17 mouse cellular contexts compared by ENCODE assay signal in the genomic region with DNA sequence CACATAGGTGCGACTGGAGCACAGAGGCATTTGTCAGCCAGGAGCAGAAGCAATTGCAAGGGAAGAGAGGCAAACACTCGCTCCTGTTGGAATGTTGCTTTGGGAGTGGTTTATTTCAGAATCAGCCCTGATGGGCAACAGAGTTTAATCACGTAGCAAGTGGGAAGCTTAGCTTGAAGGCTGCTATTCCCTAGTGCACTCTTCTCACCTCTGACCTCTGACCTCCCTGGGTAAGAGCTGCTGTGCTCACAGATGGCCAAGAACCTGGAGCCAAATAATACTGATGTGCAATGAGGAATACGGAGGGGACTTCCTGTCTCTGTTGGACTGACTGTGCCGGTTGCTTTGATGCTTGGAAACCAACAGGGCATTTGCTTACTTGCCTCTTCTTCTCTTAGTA.
"Had no signal": no experiment of that assay in that cellular context is flagged by ENCODE, and none has a peak within 500 bp of the region (broad histone marks: within the 10 kb centered on the region; RNA-seq: fewer than 3 reads in every experiment).

No protein-coding gene starts in this region.

- H3K4me3 ChIP-seq: kidney, embryonic 15.5 days; liver, embryonic 13.5 days; midbrain, embryonic 12.5 days; midbrain, embryonic 15.5 days; neural tube, embryonic 13.5 days had no signal

- H3K36me3 ChIP-seq: kidney, embryonic 15.5 days; liver, embryonic 13.5 days; midbrain, embryonic 12.5 days; midbrain, embryonic 15.5 days; neural tube, embryonic 13.5 days had no signal

- H3K9me3 ChIP-seq: kidney, embryonic 15.5 days; liver, embryonic 13.5 days; midbrain, embryonic 12.5 days; midbrain, embryonic 15.5 days had no signal

- DNase-seq: kidney, adult 11 months; kidney, adult 8-10 months; kidney, postnatal 10 days; kidney, postnatal 36 days; liver, embryonic 13.5 days; lung, adult 2 months; lung, postnatal 14 days; lung, postnatal 4 days; right cerebral cortex, adult 18-20 months; right cerebral cortex, postnatal 14 days; spleen, adult 18-20 months; thymus, adult 18-20 months; thymus, postnatal 36 days had no signal

- H3K27ac ChIP-seq: kidney, embryonic 15.5 days; liver, embryonic 13.5 days; midbrain, embryonic 12.5 days; midbrain, embryonic 15.5 days; neural tube, embryonic 13.5 days had no signal

- H3K9ac ChIP-seq: kidney, embryonic 15.5 days; liver, embryonic 13.5 days; midbrain, embryonic 12.5 days; midbrain, embryonic 15.5 days; neural tube, embryonic 13.5 days had no signal

- H3K4me1 ChIP-seq: kidney, embryonic 15.5 days; liver, embryonic 13.5 days; midbrain, embryonic 15.5 days; neural tube, embryonic 13.5 days had no signal

- ATAC-seq: midbrain, embryonic 15.5 days had no signal

- H3K4me2 ChIP-seq: kidney, embryonic 15.5 days; liver, embryonic 13.5 days; midbrain, embryonic 12.5 days; midbrain, embryonic 15.5 days; neural tube, embryonic 13.5 days had no signal

- H3K27me3 ChIP-seq: kidney, embryonic 15.5 days; liver, embryonic 13.5 days; midbrain, embryonic 12.5 days; midbrain, embryonic 15.5 days; neural tube, embryonic 13.5 days had no signal
